Mouse (Mus musculus): Measurements from ENCODE around the gene Ccin. TPM values are rescaled to one million over a fixed set of nuclear protein-coding genes. Genes with fewer than 3 reads are reported as not detected.

Ccin gene
- total RNA-seq, 2 experiments from 2014 or later = not detected

GRCm38 (mm10) chr4:44012376-44013367 is 29.4 kb downstream of the Ccin start:
- peak; percentile 96 for ATAC-seq (replicated peaks; ENCODE audit: poor library complexity)

DNA sequence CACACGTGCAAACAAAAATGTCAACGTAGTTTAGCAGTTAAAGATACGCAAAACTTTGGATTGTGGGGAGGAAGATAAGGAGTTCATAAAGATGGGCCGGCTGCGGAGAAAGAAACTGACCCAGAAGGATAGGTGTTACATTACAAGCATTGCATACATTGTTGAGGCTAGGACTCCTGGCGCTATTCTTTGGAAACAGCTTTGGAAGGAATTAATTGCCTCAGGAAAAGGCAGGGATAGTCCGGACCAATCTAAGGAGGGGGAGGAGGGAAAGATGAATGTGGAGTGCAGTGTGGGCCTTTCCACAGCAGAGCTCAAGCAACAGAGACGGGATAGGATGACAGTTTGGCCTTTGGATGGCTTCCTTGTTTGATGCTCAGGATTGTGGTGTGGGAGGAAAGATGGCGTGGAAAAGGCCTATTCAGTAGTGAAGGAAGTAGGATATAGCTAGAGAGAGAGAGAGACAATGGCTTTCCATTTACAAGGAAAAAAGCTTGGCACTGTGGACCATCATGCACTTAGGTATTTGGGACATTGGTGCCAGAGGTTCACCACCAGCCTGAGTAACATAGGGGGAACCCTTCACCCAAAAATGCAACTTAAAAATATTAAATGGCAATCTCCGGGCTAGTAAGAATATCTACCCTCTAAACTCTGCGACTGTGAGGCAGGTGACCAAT is 30.2 kb downstream of the Ccin start:
- ATAC-seq (replicated peaks; ENCODE audit: poor library complexity) = no peak

DNA sequence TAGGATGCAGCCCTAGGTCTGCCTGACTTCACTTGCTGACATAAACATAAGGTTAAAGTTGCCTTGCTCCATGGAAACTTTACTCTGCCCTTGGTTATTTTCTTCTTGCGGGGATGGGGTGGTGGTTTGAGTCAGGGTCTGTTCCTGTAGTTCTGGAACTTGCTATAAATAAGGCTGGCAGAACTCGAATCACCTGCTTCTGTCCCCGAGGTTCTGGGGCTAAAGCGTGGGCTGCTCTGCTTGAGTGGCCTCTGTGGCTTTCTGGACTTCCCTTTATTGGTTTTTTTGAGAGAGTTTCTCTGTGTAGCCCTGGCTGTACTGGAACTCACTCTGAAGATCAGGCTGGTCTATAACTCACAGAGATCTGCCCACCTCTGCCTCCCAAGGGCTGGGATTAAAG is 32.8 kb downstream of the Ccin start:
- ATAC-seq (replicated peaks; ENCODE audit: poor library complexity) = no peak

- no peak for ATAC-seq (replicated peaks; ENCODE audit: poor library complexity)
Measured at GRCm38 (mm10) chr4:44016791-44017190, 33.5 kb downstream of the Ccin start.

DNA sequence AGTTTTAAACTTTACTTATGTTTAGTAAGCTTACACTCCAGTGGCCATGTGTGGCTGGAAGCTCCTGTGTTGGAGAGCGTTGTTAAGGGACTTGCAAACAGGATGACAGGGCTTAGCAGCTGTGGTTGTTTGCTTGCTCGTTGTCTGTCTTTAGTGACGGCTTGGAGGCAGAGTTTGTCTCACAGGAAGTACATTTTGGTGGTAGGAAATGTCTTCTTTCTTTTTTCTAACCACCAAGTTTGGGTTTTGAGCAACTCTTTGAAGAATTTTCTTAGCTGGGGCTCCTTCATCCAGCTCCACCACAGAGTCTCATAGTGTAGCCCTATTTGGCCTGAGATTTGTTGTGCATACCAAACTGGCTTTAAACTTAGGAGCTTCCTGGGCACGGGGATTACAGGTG is 39.0 kb downstream of the Ccin start:
- no peak for ATAC-seq (replicated peaks; ENCODE audit: poor library complexity)

DNA sequence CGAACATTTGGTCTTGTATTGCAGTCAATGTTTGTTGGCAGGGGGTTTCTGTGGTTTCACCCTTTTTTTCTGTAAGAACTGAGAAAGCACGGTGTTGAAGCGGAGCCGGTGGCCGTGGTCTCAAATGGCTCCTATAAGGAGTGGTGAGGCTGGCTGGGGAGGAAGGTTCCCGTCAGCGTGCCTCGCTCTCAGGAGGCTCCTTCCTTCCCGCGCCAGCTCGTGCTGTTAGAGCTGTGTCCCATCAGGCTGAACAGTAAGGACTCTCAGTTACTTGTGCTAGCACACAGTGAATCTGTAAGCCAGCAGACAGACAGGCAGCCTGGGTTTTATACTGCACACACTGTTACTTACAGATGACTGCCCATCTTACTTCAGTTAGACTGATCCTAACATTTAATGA is 39.5 kb downstream of the Ccin start:
- ATAC-seq (replicated peaks; ENCODE audit: poor library complexity) = no peak

GRCm38 (mm10) chr4:44023681-44024080 is 40.4 kb downstream of the Ccin start:
- no peak for ATAC-seq (replicated peaks; ENCODE audit: poor library complexity)

DNA sequence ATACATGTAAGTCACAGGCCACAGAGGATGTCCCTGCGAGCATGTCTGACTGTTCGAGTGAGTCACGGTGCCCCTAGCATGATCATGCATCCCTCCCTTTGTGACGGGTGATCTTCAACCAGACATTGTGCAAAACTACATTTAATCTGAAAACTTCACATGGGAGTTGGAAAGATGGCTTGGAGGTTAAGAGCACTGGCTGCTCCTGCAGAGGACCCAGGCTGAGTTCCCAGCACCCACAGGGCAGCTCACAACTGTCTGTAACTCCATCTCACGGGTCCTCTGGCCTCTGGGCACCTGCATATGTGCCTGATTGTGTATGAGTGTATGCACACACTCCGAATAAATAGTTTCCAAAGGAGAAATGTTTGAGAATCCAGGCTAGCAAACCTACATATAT is 41.0 kb downstream of the Ccin start:
- ATAC-seq (replicated peaks; ENCODE audit: poor library complexity) = no peak

GRCm38 (mm10) chr4:44025570-44025969 is 42.3 kb downstream of the Ccin start:
- no peak for ATAC-seq (replicated peaks; ENCODE audit: poor library complexity)

GRCm38 (mm10) chr4:44028303-44029135 is 45.2 kb downstream of the Ccin start:
- ATAC-seq (replicated peaks; ENCODE audit: poor library complexity) = no peak

GRCm38 (mm10) chr4:44029661-44030066 is 46.4 kb downstream of the Ccin start:
- ATAC-seq (replicated peaks; ENCODE audit: poor library complexity) = no peak

- ATAC-seq (replicated peaks; ENCODE audit: poor library complexity) = no peak
Measured at GRCm38 (mm10) chr4:44031521-44031920, 48.2 kb downstream of the Ccin start.

Other genes with a start within 250 kb of the Ccin start
- gene Olfr159, start 212.5 kb upstream of the Ccin start, total RNA-seq (2015) = not detected in 2 replicates
- gene Olfr159, start 212.5 kb upstream of the Ccin start, total RNA-seq (2017) = not detected in 2 replicates
- not detected in 2 replicates for gene Olfr156, start 159.6 kb upstream of the Ccin start, total RNA-seq (2015)
- not detected in 2 replicates for gene Olfr156, start 159.6 kb upstream of the Ccin start, total RNA-seq (2017)
- gene Olfr157, start 143.3 kb upstream of the Ccin start, total RNA-seq (2015) = not detected in 2 replicates
- not detected in 2 replicates for gene Olfr157, start 143.3 kb upstream of the Ccin start, total RNA-seq (2017)
- gene Olfr155, start 131.9 kb upstream of the Ccin start, total RNA-seq (2015) = not detected in 2 replicates
- not detected in 2 replicates for gene Olfr155, start 131.9 kb upstream of the Ccin start, total RNA-seq (2017)
- 1.5 and 1.8 TPM in 2 replicates for gene Reck, start 108.0 kb upstream of the Ccin start, total RNA-seq (2015)
- gene Reck, start 108.0 kb upstream of the Ccin start, total RNA-seq (2017) = 1.1 and 4.4 TPM in 2 replicates
- gene Glipr2, start 26.1 kb upstream of the Ccin start, total RNA-seq (2015) = 12.6 and 14.7 TPM in 2 replicates
- gene Glipr2, start 26.1 kb upstream of the Ccin start, total RNA-seq (2017) = 18.0 and 19.4 TPM in 2 replicates
- gene Clta, start 21.0 kb downstream of the Ccin start, total RNA-seq (2015) = 302 and 347 TPM in 2 replicates
- gene Clta, start 21.0 kb downstream of the Ccin start, total RNA-seq (2017) = 439 and 441 TPM in 2 replicates
- 24.5 and 28.2 TPM in 2 replicates for gene Gne, start 100.7 kb downstream of the Ccin start, total RNA-seq (2015)
- 32.7 and 33.6 TPM in 2 replicates for gene Gne, start 100.7 kb downstream of the Ccin start, total RNA-seq (2017)